Mouse (Mus musculus) testis, adult 2 months (tissue): ENCODE measurements at regions not wholly inside any gene's neighbourhood (a gene's known extent, or its start where the extent isn't known, plus 50 kb on each side); places are given as distances from the start of the nearest gene placed in this dataset.

Experiments used
- CTCF ChIP-seq: fragments of 200-500 bp; IDR thresholded peaks from 2 replicates; pipeline ENCODE4 v1.5.1; 2012; ENCODE audit warnings: low read depth, mild to moderate bottlenecking, inconsistent platforms, low read length, moderate library complexity; ENCODE audit not compliant: control insufficient read depth, insufficient read depth, insufficient replicate concordance
- POLR2A ChIP-seq: fragments of 200-500 bp; IDR thresholded peaks from 2 replicates; pipeline ENCODE4 v1.6.1; 2012; ENCODE audit warnings: low read depth, mild to moderate bottlenecking, inconsistent platforms, low read length, moderate library complexity; ENCODE audit not compliant: control insufficient read depth

DNA sequence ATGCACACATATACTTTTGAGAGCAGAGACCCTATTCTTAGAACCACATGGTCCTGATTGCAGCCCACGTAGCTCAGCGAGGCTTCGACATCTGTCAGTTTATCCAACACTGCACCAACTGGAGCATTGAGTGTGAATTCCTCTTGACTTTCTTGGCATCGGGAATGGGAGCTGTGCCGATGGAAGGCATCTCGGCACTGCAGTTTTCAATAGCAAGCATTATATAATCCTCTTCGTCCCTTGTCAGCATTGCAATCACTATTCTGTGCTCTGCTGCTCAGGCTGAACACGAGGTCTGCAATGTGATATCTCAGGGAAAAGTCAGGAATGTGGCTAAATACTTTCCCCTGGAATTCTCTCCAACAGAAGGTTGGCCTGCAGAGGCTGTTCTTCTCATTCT is 224.6 kb downstream of the Lnpk start:
- TF ChIP-seq CTCF: no peak
- TF ChIP-seq POLR2A: no peak
